Mouse (Mus musculus) left cerebral cortex, adult 8-10 months (tissue): ENCODE measurements at regions not wholly inside any gene's neighbourhood (a gene's known extent, or its start where the extent isn't known, plus 50 kb on each side); places are given as distances from the start of the nearest gene placed in this dataset.

ENCODE experiments used
- DNase-seq, 2 experiments: peaks; one replicate each; pipeline ENCODE4 v3.0.0; 2022; ENCODE audit warnings: low spot score in 2 of 2

DNA sequence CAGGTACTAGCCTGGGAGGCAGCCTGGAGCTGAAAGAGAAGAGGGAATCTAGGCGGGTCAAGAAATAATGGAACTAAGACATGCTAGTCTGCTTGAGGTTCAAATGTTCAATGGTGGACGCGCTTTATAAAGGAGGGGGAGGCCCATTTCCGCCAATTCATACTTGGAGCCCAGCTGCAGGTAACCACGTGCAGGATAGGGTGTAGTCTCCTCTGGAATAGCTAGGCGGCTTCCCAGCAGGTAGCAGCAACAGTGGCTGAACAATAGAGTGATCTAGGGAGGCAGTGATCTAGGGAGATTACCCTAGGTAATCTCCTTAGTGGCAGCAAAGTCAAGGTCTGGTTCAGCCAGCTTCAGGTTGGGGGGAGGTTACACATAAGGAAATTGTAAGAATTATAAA lies 134.6 kb downstream of the Sh2d4b start:
- DNase-seq, result no peak

DNA sequence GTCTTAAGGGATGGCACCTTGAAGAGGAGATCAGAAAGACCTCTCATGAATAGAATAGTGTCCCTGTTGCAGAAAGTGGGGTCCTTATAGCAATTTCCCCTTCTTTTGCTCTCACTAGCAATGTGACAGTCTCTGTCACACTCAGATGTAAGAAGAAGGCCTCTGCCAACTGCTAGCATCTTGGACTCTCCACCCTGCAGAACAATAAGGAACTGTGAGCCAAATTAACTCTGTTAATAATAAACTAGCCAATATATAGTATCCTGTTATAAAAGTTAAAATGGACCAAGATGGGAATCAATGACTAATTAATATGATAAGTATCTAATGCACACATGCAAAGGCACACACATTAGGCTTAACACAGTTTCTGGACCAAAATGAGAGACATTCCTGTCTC lies 152.5 kb downstream of the Sh2d4b start:
- DNase-seq, result no peak

- DNase-seq, result peak in 1 of 2 experiments; percentile 7
Measured at GRCm38 (mm10) chr14:40731861-40732260, 161.2 kb downstream of the Sh2d4b start.

DNA sequence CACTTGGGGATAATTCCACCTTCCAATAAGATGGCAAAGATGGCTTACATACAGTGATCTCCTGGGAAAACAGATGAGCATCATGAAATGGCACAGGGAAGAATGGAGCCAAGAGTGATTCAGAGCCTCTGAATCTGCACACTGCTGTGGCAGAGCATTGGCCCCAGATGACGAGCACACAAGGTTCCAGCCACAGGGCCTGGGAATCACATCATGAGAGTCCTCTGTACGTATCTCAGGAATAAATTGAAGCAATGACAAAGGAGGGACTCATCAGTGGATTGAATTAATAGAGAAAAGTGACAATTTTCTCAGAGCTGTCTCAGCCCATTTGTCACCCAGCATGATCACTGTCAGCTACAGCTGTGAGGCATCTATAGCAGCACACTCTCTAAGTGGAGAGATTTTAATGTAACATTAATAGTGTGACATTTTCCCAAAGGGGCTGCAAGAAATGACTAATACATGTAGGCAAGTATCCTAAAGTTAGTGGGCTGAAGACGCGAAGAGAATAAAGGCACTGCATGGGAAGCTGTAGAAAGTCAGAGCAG lies 184.0 kb downstream of the Sh2d4b start:
- no peak for DNase-seq

- DNase-seq, result no peak
Measured at GRCm38 (mm10) chr14:40707419-40707818, 185.6 kb downstream of the Sh2d4b start.

GRCm38 (mm10) chr14:40703451-40703850 lies 189.6 kb downstream of the Sh2d4b start:
- no peak for DNase-seq

- no peak for DNase-seq
Measured at GRCm38 (mm10) chr14:40681711-40682110, 211.4 kb downstream of the Sh2d4b start.

DNA sequence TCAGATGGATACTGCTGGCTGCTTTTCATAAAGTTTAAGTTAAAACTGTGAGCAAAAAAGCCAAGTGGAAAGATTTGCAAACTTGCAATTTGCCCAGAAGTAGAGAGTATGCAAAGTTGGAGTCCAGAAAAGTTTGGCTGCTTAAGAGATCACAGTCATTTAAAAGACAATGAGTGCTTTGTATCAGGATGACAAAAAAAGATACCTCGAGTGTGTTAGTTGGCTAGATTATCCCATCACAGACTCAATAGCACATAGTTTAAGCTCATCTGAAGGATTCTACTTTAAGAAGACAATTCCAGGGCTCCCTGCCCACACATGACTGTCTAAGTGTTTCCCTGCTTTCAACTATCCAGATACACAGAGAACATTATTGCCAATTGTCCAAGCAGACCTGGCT lies 239.5 kb downstream of the Sh2d4b start:
- DNase-seq, result no peak
